Mouse (Mus musculus): ENCODE results near the gene Ccdc146. TPM values are rescaled to one million over a fixed set of nuclear protein-coding genes. Genes with fewer than 3 reads are reported as not detected.
A peak's percentile ranks its signal among the peaks of the same experiment; 100 is the strongest.

Ccdc146 gene
- polyA plus RNA-seq, 1 experiment from 2014 or later, result not detected

DNA sequence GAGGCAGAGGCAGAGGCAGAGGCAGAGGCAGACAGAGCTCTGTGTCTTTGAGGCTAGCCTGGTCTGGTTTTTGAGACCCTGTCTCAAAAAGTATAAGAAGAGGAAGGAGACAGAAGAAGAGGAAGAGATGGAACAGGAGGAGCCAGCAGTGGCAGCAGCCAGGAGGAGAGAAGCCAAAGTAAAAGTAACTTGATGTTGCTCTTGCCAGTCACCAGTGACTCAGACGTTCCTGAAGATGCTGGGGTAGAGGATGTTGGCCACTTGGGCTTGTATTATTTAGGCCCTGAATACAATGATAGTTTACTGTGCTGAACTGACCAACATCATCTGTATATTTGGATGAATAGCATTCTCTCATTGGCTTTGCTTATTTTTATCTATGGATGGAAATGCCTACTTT, 95.9 kb downstream of the Ccdc146 start:
- H3K4me1 ChIP-seq (ENCODE audit: control insufficient read depth, insufficient read depth, low read length), result no peaks in the 10 kb centered on the region
- no peak overlapping the region for H3K4me2 ChIP-seq (replicated peaks; ENCODE audit: low read depth, low read length)
- ATAC-seq (ENCODE audit: low FRiP score, low TSS enrichment), result no peak
- 89% methylated on average over 1 of the region's 1 CpGs for WGBS
- H3K4me3 ChIP-seq (ENCODE audit: low read length), result no peak overlapping the region
- no peaks in the 10 kb centered on the region for H3K9me3 ChIP-seq (ENCODE audit: control insufficient read depth, low read length)
- H3K27me3 ChIP-seq (ENCODE audit: control insufficient read depth, insufficient read depth, low read length), result no peaks in the 10 kb centered on the region
- H3K9ac ChIP-seq (ENCODE audit: low read depth, low read length), result no peak overlapping the region
- H3K27ac ChIP-seq (ENCODE audit: low read depth, low read length), result no peak overlapping the region
- H3K36me3 ChIP-seq (ENCODE audit: control insufficient read depth, insufficient read depth, low read length), result no peaks in the 10 kb centered on the region

DNA sequence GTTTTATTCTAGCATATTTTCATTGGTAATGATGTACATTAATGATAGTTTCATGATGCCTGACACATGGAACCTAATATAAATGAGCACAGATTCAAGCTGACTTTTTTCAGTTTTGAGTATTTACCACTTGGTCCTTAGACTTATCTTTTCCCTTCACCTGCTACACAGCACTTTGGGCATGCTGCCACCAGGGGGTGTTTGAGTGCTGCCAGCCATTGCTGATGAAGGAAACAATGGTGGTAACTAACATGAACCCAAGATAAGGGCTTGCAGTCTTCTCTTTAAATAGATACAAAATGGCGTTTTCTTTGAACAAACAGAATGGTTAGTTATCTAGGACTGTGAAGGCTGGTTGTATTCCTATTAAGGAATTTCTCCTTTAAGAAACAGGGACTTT, 98.0 kb downstream of the Ccdc146 start:
- Histone ChIP-seq H3K4me3 (ENCODE audit: low read length) (no peak overlapping the region), H3K9ac (ENCODE audit: low read depth, low read length) (no peak overlapping the region), H3K9me3 (ENCODE audit: control insufficient read depth, low read length) (no peaks in the 10 kb centered on the region), H3K27ac (ENCODE audit: low read depth, low read length) (no peak overlapping the region), H3K4me1 (ENCODE audit: control insufficient read depth, insufficient read depth, low read length) (no peaks in the 10 kb centered on the region), H3K27me3 (ENCODE audit: control insufficient read depth, insufficient read depth, low read length) (no peaks in the 10 kb centered on the region), H3K4me2 (replicated peaks; ENCODE audit: low read depth, low read length) (no peak overlapping the region), H3K36me3 (ENCODE audit: control insufficient read depth, insufficient read depth, low read length) (no peaks in the 10 kb centered on the region)
- 0 out of 2 replicates have a peak, but pooled peaks have one; percentile 46 for ATAC-seq (ENCODE audit: low FRiP score, low TSS enrichment)
- WGBS, result 36% methylated on average over 1 of the region's 1 CpGs

DNA sequence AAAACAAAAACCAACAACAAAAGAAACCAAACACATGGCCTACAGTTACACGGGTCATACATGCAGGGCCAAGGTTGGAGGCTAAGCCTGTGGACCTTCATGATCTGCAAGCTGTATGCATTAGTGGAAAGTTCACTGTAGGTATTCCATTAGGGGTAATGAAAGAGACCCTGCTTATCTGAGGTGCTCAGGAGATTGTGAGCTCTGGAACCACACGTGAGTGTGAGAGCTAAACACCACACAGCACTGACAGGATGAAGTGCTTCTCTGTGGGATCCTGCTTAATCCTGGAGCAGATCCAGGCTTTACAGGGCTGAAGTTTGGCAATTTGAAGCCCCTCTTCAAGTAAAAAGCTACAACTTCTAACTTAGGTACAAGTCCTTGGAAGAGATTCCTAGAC, 104.3 kb downstream of the Ccdc146 start:
- H3K9me3 ChIP-seq (ENCODE audit: control insufficient read depth, low read length), result no peaks in the 10 kb centered on the region
- no peak overlapping the region for H3K27ac ChIP-seq (ENCODE audit: low read depth, low read length)
- no peaks in the 10 kb centered on the region for H3K27me3 ChIP-seq (ENCODE audit: control insufficient read depth, insufficient read depth, low read length)
- no peaks in the 10 kb centered on the region for H3K36me3 ChIP-seq (ENCODE audit: control insufficient read depth, insufficient read depth, low read length)
- no peak overlapping the region for H3K4me2 ChIP-seq (replicated peaks; ENCODE audit: low read depth, low read length)
- no peak for ATAC-seq (ENCODE audit: low FRiP score, low TSS enrichment)
- no peaks in the 10 kb centered on the region for H3K4me1 ChIP-seq (ENCODE audit: control insufficient read depth, insufficient read depth, low read length)
- no peak overlapping the region for H3K4me3 ChIP-seq (ENCODE audit: low read length)
- WGBS, result 84% methylated on average over 2 of the region's 2 CpGs
- no peak overlapping the region for H3K9ac ChIP-seq (ENCODE audit: low read depth, low read length)

DNA sequence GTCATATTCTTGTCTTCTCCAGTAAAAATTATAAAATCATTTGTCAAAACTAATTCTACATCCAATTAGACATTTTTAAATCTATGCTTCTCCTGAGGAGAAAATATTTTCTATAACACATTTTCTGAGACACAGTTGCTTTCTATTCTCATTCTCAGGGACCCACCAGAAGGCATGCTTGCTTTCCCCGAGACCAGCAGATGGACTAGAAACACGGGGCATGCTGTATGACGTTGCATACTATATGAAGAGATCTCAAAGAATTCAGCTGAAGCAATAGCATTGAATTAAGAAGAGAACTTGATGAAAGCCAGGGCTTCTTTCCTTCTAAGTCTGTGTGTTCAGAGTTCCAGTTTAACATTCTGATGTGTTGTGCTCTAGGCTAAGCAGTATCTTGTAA, 109.8 kb downstream of the Ccdc146 start:
- WGBS, result 87% methylated on average over 3 of the region's 3 CpGs
- Histone ChIP-seq H3K27me3 (ENCODE audit: control insufficient read depth, insufficient read depth, low read length) (no peaks in the 10 kb centered on the region), H3K4me2 (replicated peaks; ENCODE audit: low read depth, low read length) (no peak overlapping the region), H3K9me3 (ENCODE audit: control insufficient read depth, low read length) (no peaks in the 10 kb centered on the region), H3K27ac (ENCODE audit: low read depth, low read length) (no peak overlapping the region), H3K4me3 (ENCODE audit: low read length) (no peak overlapping the region), H3K4me1 (ENCODE audit: control insufficient read depth, insufficient read depth, low read length) (no peaks in the 10 kb centered on the region), H3K36me3 (ENCODE audit: control insufficient read depth, insufficient read depth, low read length) (no peaks in the 10 kb centered on the region), H3K9ac (ENCODE audit: low read depth, low read length) (no peak overlapping the region)
- ATAC-seq (ENCODE audit: low FRiP score, low TSS enrichment), result no peak

DNA sequence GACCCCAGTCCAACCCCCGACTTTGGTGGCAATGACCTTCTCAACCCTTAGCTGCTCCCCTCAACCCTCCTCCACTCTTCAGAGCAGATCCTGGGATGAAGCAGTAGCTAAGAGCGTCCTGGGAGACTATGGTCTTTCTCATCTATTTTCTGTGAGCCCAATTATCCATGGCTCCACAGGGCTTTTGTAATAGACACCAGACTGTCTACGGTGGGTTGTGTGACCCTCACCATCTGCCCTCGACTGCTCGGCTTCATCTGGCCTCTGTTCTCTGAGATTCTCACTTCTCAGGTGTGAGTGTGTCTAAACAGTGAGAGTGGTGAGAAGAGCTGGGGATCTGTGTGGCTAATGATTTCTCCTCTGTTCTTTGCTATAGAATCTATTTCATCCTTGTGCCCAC, 117.3 kb downstream of the Ccdc146 start:
- Histone ChIP-seq H3K27ac (ENCODE audit: low read depth, low read length) (no peak overlapping the region), H3K36me3 (ENCODE audit: control insufficient read depth, insufficient read depth, low read length) (no peaks in the 10 kb centered on the region), H3K9me3 (ENCODE audit: control insufficient read depth, low read length) (no peaks in the 10 kb centered on the region), H3K4me2 (replicated peaks; ENCODE audit: low read depth, low read length) (no peak overlapping the region), H3K27me3 (ENCODE audit: control insufficient read depth, insufficient read depth, low read length) (no peaks in the 10 kb centered on the region), H3K4me1 (ENCODE audit: control insufficient read depth, insufficient read depth, low read length) (no peaks in the 10 kb centered on the region), H3K4me3 (ENCODE audit: low read length) (no peak overlapping the region), H3K9ac (ENCODE audit: low read depth, low read length) (no peak overlapping the region)
- 65% methylated on average over 5 of the region's 5 CpGs for WGBS
- ATAC-seq (ENCODE audit: low FRiP score, low TSS enrichment), result no peak

DNA sequence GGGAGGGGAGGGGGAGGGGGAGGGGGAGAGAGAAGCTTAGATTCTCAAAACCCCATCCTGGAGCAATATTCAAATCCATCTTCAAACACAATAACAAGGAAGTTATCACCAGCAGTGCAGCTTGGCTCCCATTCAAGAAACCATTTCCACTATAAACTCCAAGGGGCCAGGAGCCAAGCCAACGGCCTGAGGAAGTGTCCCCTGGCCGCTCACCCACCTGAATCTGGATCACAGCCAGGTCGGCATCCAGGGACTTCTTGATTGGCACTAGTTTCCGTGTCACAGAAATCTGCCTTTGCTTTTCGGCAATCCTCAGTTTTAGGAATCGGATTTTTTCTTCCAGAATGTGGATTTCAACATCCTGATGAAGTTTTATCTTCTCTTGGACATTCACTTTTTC, 123.5 kb downstream of the Ccdc146 start:
- no peaks in the 10 kb centered on the region for H3K27me3 ChIP-seq (ENCODE audit: control insufficient read depth, insufficient read depth, low read length)
- no peak for ATAC-seq (ENCODE audit: low FRiP score, low TSS enrichment)
- WGBS, result 58% methylated on average over 6 of the region's 6 CpGs
- H3K4me3 ChIP-seq (ENCODE audit: low read length), result no peak overlapping the region
- H3K36me3 ChIP-seq (ENCODE audit: control insufficient read depth, insufficient read depth, low read length), result no peaks in the 10 kb centered on the region
- no peaks in the 10 kb centered on the region for H3K4me1 ChIP-seq (ENCODE audit: control insufficient read depth, insufficient read depth, low read length)
- no peak overlapping the region for H3K27ac ChIP-seq (ENCODE audit: low read depth, low read length)
- H3K9me3 ChIP-seq (ENCODE audit: control insufficient read depth, low read length), result no peaks in the 10 kb centered on the region
- H3K4me2 ChIP-seq (replicated peaks; ENCODE audit: low read depth, low read length), result no peak overlapping the region
- H3K9ac ChIP-seq (ENCODE audit: low read depth, low read length), result no peak overlapping the region

DNA sequence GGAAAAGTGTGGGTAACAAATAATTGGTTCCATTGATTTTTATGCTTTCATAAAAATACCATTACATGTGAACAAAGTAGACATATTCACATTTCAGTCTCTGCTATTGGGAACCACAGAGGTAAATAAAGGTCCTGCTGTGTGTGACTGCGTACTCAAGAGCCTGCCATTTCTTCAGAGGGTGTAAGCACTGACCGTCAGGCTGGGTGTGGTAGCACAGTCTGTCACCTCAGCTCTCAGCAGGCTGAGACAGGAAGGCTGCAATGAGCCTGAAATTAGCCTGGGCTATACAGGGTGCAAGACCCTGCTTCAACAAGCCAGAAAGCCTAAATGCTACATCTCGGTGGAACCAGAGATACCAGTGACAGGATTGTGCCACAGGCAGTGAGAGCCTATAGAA, 124.4 kb downstream of the Ccdc146 start:
- no peak overlapping the region for H3K9ac ChIP-seq (ENCODE audit: low read depth, low read length)

DNA sequence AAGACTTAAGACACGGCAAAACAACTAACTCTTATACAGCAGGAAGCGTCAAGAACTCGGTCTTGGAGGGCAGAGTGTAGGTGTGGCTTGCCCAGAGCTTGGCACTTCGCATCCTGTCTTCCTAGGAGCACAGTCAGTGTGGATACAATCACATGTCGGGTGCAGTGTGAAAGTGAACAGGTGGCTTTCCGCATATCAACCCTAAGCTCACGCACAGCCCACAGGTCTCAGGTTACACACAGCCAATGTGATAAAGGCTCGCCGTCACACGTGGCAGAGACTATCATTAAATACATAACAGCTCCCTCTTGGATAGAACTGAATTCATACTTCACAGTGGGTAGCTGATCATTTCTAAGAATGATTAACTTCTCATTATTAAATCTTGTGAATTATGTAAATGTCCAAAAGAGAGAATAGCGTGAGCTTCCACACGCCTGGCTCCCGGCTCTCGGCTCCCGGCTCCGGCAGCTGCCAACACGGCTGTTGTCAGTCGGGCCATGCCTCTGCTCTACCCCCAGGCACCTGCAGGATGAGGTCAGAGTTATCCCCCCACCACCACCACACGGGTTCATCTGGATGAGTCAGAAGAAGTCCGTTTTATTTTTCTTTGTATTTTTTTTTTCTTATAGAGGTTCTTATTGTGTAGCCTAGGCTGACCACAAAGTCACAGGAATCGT, 125.3 kb downstream of the Ccdc146 start:
- 72% methylated on average over 21 of the region's 21 CpGs for WGBS

More for the DNA sequence above, 124.4 kb downstream of the Ccdc146 start:
- H3K4me3 ChIP-seq (ENCODE audit: low read length), result no peak overlapping the region
- no peaks in the 10 kb centered on the region for H3K9me3 ChIP-seq (ENCODE audit: control insufficient read depth, low read length)
- no peak overlapping the region for H3K27ac ChIP-seq (ENCODE audit: low read depth, low read length)
- no peak for ATAC-seq (ENCODE audit: low FRiP score, low TSS enrichment)
- H3K4me2 ChIP-seq (replicated peaks; ENCODE audit: low read depth, low read length), result no peak overlapping the region
- H3K36me3 ChIP-seq (ENCODE audit: control insufficient read depth, insufficient read depth, low read length), result no peaks in the 10 kb centered on the region
- no peaks in the 10 kb centered on the region for H3K27me3 ChIP-seq (ENCODE audit: control insufficient read depth, insufficient read depth, low read length)
- 93% methylated on average over 3 of the region's 3 CpGs for WGBS
- H3K4me1 ChIP-seq (ENCODE audit: control insufficient read depth, insufficient read depth, low read length), result no peaks in the 10 kb centered on the region

DNA sequence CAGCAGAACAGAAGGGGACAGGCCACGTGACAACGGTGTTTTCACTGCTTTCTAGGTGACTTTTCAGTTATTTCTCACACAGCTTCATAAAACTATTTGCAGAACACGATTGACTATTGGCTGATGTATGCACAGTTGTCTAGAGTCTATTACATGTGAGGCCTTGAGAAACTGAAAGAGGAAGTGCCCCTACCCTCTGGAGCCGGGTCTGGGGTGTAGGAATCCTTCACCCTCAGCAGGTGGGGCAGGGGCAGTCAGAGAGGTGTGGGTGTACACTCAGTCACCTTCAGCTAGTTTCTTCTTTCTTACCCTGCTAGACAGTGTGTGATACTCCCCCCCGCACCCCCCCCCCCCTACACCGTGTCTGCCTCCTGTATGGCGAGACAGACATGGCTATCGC, 128.8 kb downstream of the Ccdc146 start:
- no peak overlapping the region for H3K4me3 ChIP-seq (ENCODE audit: low read length)
- ATAC-seq (ENCODE audit: low FRiP score, low TSS enrichment), result no peak
- no peak overlapping the region for H3K9ac ChIP-seq (ENCODE audit: low read depth, low read length)
- H3K4me1 ChIP-seq (ENCODE audit: control insufficient read depth, insufficient read depth, low read length), result no peaks in the 10 kb centered on the region
- H3K27ac ChIP-seq (ENCODE audit: low read depth, low read length), result no peak overlapping the region
- H3K27me3 ChIP-seq (ENCODE audit: control insufficient read depth, insufficient read depth, low read length), result no peaks in the 10 kb centered on the region
- no peak overlapping the region for H3K4me2 ChIP-seq (replicated peaks; ENCODE audit: low read depth, low read length)
- 82% methylated on average over 8 of the region's 8 CpGs for WGBS
- no peaks in the 10 kb centered on the region for H3K36me3 ChIP-seq (ENCODE audit: control insufficient read depth, insufficient read depth, low read length)
- no peaks in the 10 kb centered on the region for H3K9me3 ChIP-seq (ENCODE audit: control insufficient read depth, low read length)

More for the DNA sequence above, 125.3 kb downstream of the Ccdc146 start:
- Histone ChIP-seq H3K36me3 (ENCODE audit: control insufficient read depth, insufficient read depth, low read length) (no peaks in the 10 kb centered on the region), H3K27me3 (ENCODE audit: control insufficient read depth, insufficient read depth, low read length) (no peaks in the 10 kb centered on the region), H3K9me3 (ENCODE audit: control insufficient read depth, low read length) (no peaks in the 10 kb centered on the region), H3K27ac (ENCODE audit: low read depth, low read length) (no peak overlapping the region), H3K4me1 (ENCODE audit: control insufficient read depth, insufficient read depth, low read length) (no peaks in the 10 kb centered on the region), H3K9ac (ENCODE audit: low read depth, low read length) (no peak overlapping the region), H3K4me3 (ENCODE audit: low read length) (no peak overlapping the region), H3K4me2 (replicated peaks; ENCODE audit: low read depth, low read length) (no peak overlapping the region)
- ATAC-seq (ENCODE audit: low FRiP score, low TSS enrichment), result no peak
